Mouse (Mus musculus) liver, adult 2 months (tissue): Measurements from ENCODE around the gene Mettl2.
"Not testable (repeated sequence)": the region's sequence is repeated elsewhere in the genome, so short reads cannot be mapped to it uniquely, and the experiment has no call there.

Experiments used
- CTCF ChIP-seq: fragments of 200-500 bp; IDR thresholded peaks from 2 replicates; pipeline ENCODE4 v1.5.1; 2011; ENCODE audit warnings: low read depth, low read length, control low read depth
- POLR2A ChIP-seq: fragments of 200-500 bp; IDR thresholded peaks from 2 replicates; pipeline ENCODE4 v1.6.1; 2011; ENCODE audit warnings: low read length, control low read depth; ENCODE audit not compliant: insufficient read depth; ENCODE audit errors: extremely low read depth

GRCm38 (mm10) chr11:105140512-105140911 lies 14.3 kb downstream of the Mettl2 start:
- not testable (repeated sequence) for TF ChIP-seq CTCF, POLR2A
